Mouse (Mus musculus): Measurements from ENCODE around the gene Homer1.

- TF ChIP-seq POLR2A (IDR thresholded peaks at IDR 0.05; ENCODE audit: insufficient read depth, low read length) (no peak), CTCF (IDR thresholded peaks at IDR 0.05; ENCODE audit: low read depth, low read length) (no peak)
Measured at GRCm38 (mm10) chr13:93251732-93252131, 47.7 kb upstream of the Homer1 start.

All from ES-Bruce4 (cell line).